Mouse (Mus musculus): ENCODE data around the gene Frg2f1. TPM values are rescaled to one million over a fixed set of nuclear protein-coding genes. Genes with fewer than 3 reads are reported as not detected.
A peak's percentile ranks its signal among the peaks of the same experiment; 100 is the strongest.

Frg2f1 gene
- polyA plus RNA-seq, 1 experiment from 2014 or later = 4.3 TPM

- no peak for TF ChIP-seq CTCF (IDR thresholded peaks at IDR 0.05; ENCODE audit: low read depth)
- no peak for TF ChIP-seq EP300 (IDR thresholded peaks at IDR 0.05; ENCODE audit: low read depth)
- Histone ChIP-seq H3K9ac (replicated peaks) (no peak overlapping the region), H3K27ac (ENCODE audit: low read depth) (no peak overlapping the region), H3K27me3 (ENCODE audit: insufficient read depth, low read length) (no peaks in the 10 kb centered on the region), H3K4me3 (ENCODE audit: low read depth, low read length) (no peak overlapping the region), H3K4me1 (ENCODE audit: insufficient read depth) (peaks cover 17% of the 10 kb centered on the region), H3K9me3 (ENCODE audit: low read length) (no peaks in the 10 kb centered on the region), H3K36me3 (replicated peaks; ENCODE audit: insufficient read depth, low read length) (no peaks in the 10 kb centered on the region), H3K4me2 (ENCODE audit: low read depth, low read length) (no peak overlapping the region)
- no peak for ATAC-seq
- DNase-seq = no peak
- 66% methylated on average over 4 of the region's 4 CpGs for WGBS (ENCODE audit: insufficient replicate concordance)
These were observed 4.2 kb downstream of the Frg2f1 start for GRCm38 (mm10) chr4:119535103-119535502.

- no peaks in the 10 kb centered on the region; the same call in 1 of the 2 replicates for H3K4me1 ChIP-seq (ENCODE audit: insufficient read depth)
- no peaks in the 10 kb centered on the region for H3K27me3 ChIP-seq (ENCODE audit: insufficient read depth, low read length)
- H3K36me3 ChIP-seq (replicated peaks; ENCODE audit: insufficient read depth, low read length) = no peaks in the 10 kb centered on the region
- no peaks in the 10 kb centered on the region for H3K9me3 ChIP-seq (ENCODE audit: low read length)
- 70% methylated on average over 2 of the region's 2 CpGs for WGBS (ENCODE audit: insufficient replicate concordance)
- H3K27ac ChIP-seq (ENCODE audit: low read depth) = no peak overlapping the region
- DNase-seq = no peak
- no peak for ATAC-seq
- no peak overlapping the region; the same call in 1 of the 2 replicates for H3K9ac ChIP-seq (replicated peaks)
- no peak overlapping the region for H3K4me3 ChIP-seq (ENCODE audit: low read depth, low read length)
- H3K4me2 ChIP-seq (ENCODE audit: low read depth, low read length) = no peak overlapping the region
- peak; percentile 42; the same call in 1 of the 2 replicates for TF ChIP-seq CTCF (IDR thresholded peaks at IDR 0.05; ENCODE audit: low read depth)
- no peak for TF ChIP-seq EP300 (IDR thresholded peaks at IDR 0.05; ENCODE audit: low read depth)
These were observed 7.5 kb downstream of the Frg2f1 start for GRCm38 (mm10) chr4:119531813-119532212.

GRCm38 (mm10) chr4:119526329-119526845, 12.9 kb downstream of the Frg2f1 start:
- Histone ChIP-seq H3K9ac (replicated peaks) (no peak overlapping the region), H3K27ac (ENCODE audit: low read depth) (no peak overlapping the region), H3K4me2 (ENCODE audit: low read depth, low read length) (no peak overlapping the region), H3K36me3 (replicated peaks; ENCODE audit: insufficient read depth, low read length) (no peaks in the 10 kb centered on the region), H3K27me3 (ENCODE audit: insufficient read depth, low read length) (no peaks in the 10 kb centered on the region), H3K4me1 (ENCODE audit: insufficient read depth) (no peaks in the 10 kb centered on the region), H3K4me3 (ENCODE audit: low read depth, low read length) (no peak overlapping the region), H3K9me3 (ENCODE audit: low read length) (no peaks in the 10 kb centered on the region)
- no peak for ATAC-seq
- TF ChIP-seq EP300 (IDR thresholded peaks at IDR 0.05; ENCODE audit: low read depth) = no peak
- TF ChIP-seq CTCF (IDR thresholded peaks at IDR 0.05; ENCODE audit: low read depth) = no peak
- no peak for DNase-seq

- Histone ChIP-seq H3K9me3 (ENCODE audit: low read length) (no peaks in the 10 kb centered on the region), H3K4me2 (ENCODE audit: low read depth, low read length) (no peak overlapping the region), H3K27me3 (ENCODE audit: insufficient read depth, low read length) (no peaks in the 10 kb centered on the region), H3K9ac (replicated peaks) (no peak overlapping the region), H3K27ac (ENCODE audit: low read depth) (no peak overlapping the region), H3K4me3 (ENCODE audit: low read depth, low read length) (no peak overlapping the region), H3K36me3 (replicated peaks; ENCODE audit: insufficient read depth, low read length) (no peaks in the 10 kb centered on the region), H3K4me1 (ENCODE audit: insufficient read depth) (no peaks in the 10 kb centered on the region)
- 71% methylated on average over 2 of the region's 2 CpGs for WGBS (ENCODE audit: insufficient replicate concordance)
- ATAC-seq (no peak), DNase-seq (no peak)
- TF ChIP-seq EP300 (IDR thresholded peaks at IDR 0.05; ENCODE audit: low read depth) = no peak
- TF ChIP-seq CTCF (IDR thresholded peaks at IDR 0.05; ENCODE audit: low read depth) = no peak
These were observed 14.9 kb downstream of the Frg2f1 start for GRCm38 (mm10) chr4:119524466-119524865.

- TF ChIP-seq EP300 (IDR thresholded peaks at IDR 0.05; ENCODE audit: low read depth) = no peak
- TF ChIP-seq CTCF (IDR thresholded peaks at IDR 0.05; ENCODE audit: low read depth) = no peak
- Histone ChIP-seq H3K4me2 (ENCODE audit: low read depth, low read length) (no peak overlapping the region), H3K36me3 (replicated peaks; ENCODE audit: insufficient read depth, low read length) (no peaks in the 10 kb centered on the region), H3K27ac (ENCODE audit: low read depth) (no peak overlapping the region), H3K4me1 (ENCODE audit: insufficient read depth) (no peaks in the 10 kb centered on the region), H3K9me3 (ENCODE audit: low read length) (no peaks in the 10 kb centered on the region), H3K9ac (replicated peaks) (no peak overlapping the region), H3K4me3 (ENCODE audit: low read depth, low read length) (no peak overlapping the region), H3K27me3 (ENCODE audit: insufficient read depth, low read length) (no peaks in the 10 kb centered on the region)
- 72% methylated on average over 1 of the region's 1 CpGs for WGBS (ENCODE audit: insufficient replicate concordance)
- ATAC-seq (no peak), DNase-seq (no peak)
These were observed 15.3 kb downstream of the Frg2f1 start for GRCm38 (mm10) chr4:119524010-119524409.

GRCm38 (mm10) chr4:119523575-119523974, 15.8 kb downstream of the Frg2f1 start:
- H3K36me3 ChIP-seq (replicated peaks; ENCODE audit: insufficient read depth, low read length) = no peaks in the 10 kb centered on the region
- H3K27me3 ChIP-seq (ENCODE audit: insufficient read depth, low read length) = no peaks in the 10 kb centered on the region
- H3K9me3 ChIP-seq (ENCODE audit: low read length) = no peaks in the 10 kb centered on the region
- no peak overlapping the region for H3K4me2 ChIP-seq (ENCODE audit: low read depth, low read length)
- H3K4me1 ChIP-seq (ENCODE audit: insufficient read depth) = no peaks in the 10 kb centered on the region
- WGBS (ENCODE audit: insufficient replicate concordance) = 64% methylated on average over 4 of the region's 4 CpGs
- H3K9ac ChIP-seq (replicated peaks) = no peak overlapping the region
- TF ChIP-seq EP300 (IDR thresholded peaks at IDR 0.05; ENCODE audit: low read depth) (no peak), CTCF (IDR thresholded peaks at IDR 0.05; ENCODE audit: low read depth) (no peak)
- DNase-seq = no peak
- no peak overlapping the region for H3K27ac ChIP-seq (ENCODE audit: low read depth)
- ATAC-seq = no peak
- no peak overlapping the region for H3K4me3 ChIP-seq (ENCODE audit: low read depth, low read length)

- Histone ChIP-seq H3K27me3 (ENCODE audit: insufficient read depth, low read length) (no peaks in the 10 kb centered on the region), H3K9ac (replicated peaks) (no peak overlapping the region), H3K4me2 (ENCODE audit: low read depth, low read length) (no peak overlapping the region), H3K27ac (ENCODE audit: low read depth) (no peak overlapping the region), H3K4me1 (ENCODE audit: insufficient read depth) (no peaks in the 10 kb centered on the region), H3K4me3 (ENCODE audit: low read depth, low read length) (no peak overlapping the region), H3K36me3 (replicated peaks; ENCODE audit: insufficient read depth, low read length) (no peaks in the 10 kb centered on the region), H3K9me3 (ENCODE audit: low read length) (no peaks in the 10 kb centered on the region)
- 58% methylated on average over 3 of the region's 3 CpGs for WGBS (ENCODE audit: insufficient replicate concordance)
- no peak for DNase-seq
- TF ChIP-seq CTCF (IDR thresholded peaks at IDR 0.05; ENCODE audit: low read depth) = no peak
- no peak for TF ChIP-seq EP300 (IDR thresholded peaks at IDR 0.05; ENCODE audit: low read depth)
- ATAC-seq = no peak
These were observed 26.6 kb downstream of the Frg2f1 start for GRCm38 (mm10) chr4:119512731-119513141.
